Mouse (Mus musculus): Measurements from ENCODE around the gene Rims3.

DNA sequence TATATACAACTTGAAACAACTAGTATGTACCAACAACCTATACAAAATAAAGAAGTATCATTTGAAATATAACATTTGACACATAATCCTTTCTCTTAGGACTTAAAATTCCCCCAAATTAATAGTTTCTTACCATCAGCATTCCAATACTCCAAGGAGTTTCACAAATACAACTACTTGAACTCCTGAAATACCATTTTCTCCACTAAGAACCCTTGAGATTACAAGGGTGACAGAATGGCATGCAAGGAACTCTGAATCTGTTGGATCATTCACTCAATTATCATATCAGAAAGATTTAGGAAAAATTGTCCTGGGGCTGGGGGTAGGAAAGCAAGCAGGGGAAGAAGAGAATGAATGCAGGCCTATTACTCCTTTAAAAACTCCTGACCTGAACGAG, 40.9 kb upstream of the Rims3 start:
- TF ChIP-seq GATA1 (IDR thresholded peaks at IDR 0.05; ENCODE audit: borderline replicate concordance, low read length) (no peak), FLI1 (IDR thresholded peaks at IDR 0.05; ENCODE audit: low read length) (no peak)

Measured in megakaryocyte, embryonic 14.5 days (primary cell).